Mouse (Mus musculus) heart, postnatal 0 days (tissue): Measurements from ENCODE around the gene Slc24a1.

Experiments used
- CTCF ChIP-seq: IDR thresholded peaks from 2 replicates; pipeline ENCODE4 v1.5.1; 2016; ENCODE audit warnings: antibody characterized with exemption, control low read depth, low read depth
- EP300 ChIP-seq: IDR thresholded peaks from 2 replicates; pipeline ENCODE4 v1.6.1; 2016; ENCODE audit warnings: antibody characterized with exemption, low read depth

DNA sequence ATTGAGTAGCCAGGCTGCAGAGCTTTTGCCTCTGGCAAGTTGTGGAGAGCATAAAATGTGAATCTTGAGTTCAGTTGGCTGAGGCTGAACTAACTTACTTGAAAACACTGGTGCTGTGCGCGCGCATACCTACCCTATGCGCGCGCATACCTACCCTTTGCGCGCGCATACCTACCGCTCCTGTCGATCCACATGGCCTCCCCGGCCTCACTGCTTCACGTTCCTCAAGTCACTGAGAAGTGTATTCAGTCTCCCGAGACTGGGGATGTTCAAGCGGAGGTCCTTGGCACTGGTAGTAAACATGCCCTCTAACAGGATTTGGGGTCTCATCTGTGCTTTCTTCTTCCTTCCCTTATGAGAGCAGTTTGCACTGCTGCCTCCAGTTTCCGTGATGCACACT is 32.8 kb downstream of the Slc24a1 start:
- TF ChIP-seq CTCF: no peak
- TF ChIP-seq EP300: no peak
